Mouse (Mus musculus): ENCODE data around the gene Rbfox2. TPM values are rescaled to one million over a fixed set of nuclear protein-coding genes. Genes with fewer than 3 reads are reported as not detected.

Rbfox2 gene
- polyA plus RNA-seq, 1 experiment = 18.4 TPM

DNA sequence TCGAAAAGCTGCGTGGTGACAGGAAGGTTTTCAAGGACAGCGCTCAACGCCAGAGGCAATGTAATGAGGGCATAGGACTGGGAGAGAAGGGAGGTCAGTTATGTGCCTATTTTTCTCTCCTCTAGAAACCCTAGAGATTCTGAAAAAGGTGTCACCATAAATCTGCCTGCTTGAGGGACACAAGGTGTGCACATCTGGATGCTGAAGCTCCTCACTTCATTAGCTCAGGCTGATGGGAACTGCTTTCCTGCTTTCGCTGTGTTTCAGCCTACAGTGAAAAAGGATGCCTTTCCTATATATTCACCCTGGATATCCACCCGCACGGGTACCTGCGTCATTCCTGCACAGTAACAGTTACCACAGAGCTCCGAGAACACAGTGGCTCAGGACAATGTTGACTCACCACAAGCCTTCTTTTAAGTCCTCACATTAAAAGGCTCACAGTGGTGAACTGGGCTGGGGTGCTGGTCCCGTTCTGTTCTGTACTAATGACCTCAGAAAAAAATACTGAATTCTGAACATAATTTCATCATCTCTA, 152.5 kb downstream of the Rbfox2 start:
- DNase-seq (ENCODE audit: low read depth, low spot score) = no peak
- WGBS = 72% methylated on average over 10 of the region's 10 CpGs

DNA sequence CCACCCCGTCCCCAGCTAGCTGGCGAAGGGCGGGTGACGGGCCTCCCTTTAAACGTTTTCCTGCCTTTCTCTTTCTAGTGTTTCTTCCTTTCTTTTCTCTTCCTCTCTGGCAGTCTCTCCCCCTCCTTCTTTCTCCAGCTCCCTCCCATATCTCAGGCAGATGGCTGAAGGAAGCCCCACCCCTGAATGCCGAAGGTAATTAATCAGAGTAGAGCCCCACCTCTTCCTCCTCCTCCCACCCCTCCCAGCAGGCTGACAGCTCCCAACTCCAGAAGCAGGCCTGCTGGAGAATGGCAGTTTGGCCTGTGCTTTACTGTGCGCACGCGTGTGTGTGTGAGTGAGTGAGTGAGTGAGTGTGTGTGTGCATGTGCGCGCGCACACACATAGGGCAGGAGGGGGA, 153.2 kb downstream of the Rbfox2 start:
- peak; percentile 76 for DNase-seq (ENCODE audit: low read depth, low spot score)
- WGBS = 1% methylated on average over 12 of the region's 12 CpGs

DNA sequence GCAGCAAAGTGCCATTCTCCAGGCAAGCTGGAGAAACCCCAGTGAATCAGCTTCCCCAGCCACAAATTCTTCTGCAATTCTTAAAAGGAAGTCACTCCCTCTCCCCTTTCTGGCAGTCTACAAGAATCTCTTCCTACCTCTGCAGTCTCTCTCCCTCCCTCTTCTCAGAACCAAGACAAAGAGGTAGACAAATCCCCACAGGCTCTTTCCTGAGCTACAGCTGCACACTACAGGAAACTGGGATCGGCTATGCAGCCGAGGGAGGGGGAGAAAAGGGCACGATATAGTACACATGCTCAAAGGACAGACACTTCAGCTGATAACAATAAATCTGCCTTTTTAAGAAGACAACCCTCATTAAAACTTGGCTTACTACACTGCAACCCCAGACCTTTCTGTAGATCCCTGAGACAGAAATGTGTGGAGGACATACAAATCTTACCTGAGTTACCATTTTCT, 153.7 kb downstream of the Rbfox2 start:
- no peak for DNase-seq (ENCODE audit: low read depth, low spot score)
- 1% methylated on average over 3 of the region's 3 CpGs for WGBS

DNA sequence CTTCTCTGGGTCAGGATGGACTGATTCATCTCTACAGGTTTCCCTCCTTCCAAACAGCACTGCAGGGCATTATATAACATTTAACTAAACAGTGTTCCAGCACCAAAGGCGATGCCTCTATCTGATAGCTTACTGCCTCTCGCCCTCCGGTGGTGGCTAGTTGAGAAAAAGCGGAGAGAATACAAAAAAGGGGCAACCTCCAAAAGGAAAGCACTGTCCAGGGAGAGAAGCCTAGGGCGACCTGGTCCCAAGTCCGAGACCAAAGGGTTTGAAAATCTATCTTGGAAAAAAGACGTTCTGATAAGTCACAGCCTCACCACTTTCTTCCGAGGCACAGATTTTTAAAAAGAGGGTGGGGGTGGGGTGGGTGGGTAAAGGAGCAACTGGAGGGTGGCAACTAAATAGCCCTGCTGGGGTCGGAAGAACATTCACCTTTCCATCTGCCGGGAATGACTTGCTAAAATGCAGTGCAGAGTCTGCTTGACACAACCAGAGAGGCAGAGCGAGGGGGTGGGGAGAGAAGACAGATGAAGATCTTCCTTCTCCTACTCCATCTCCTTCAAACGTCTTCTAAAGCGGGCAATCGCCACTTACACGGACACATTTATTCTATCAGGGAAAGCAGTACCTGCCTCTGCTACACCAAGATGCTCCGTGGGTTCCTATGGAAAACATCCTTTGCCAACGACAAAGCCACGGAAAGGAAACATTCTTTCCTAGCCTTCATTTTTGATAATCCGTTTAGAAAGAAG, 154.3 kb downstream of the Rbfox2 start:
- 4% methylated on average over 19 of the region's 19 CpGs for WGBS
- no peak for DNase-seq (ENCODE audit: low read depth, low spot score)

DNA sequence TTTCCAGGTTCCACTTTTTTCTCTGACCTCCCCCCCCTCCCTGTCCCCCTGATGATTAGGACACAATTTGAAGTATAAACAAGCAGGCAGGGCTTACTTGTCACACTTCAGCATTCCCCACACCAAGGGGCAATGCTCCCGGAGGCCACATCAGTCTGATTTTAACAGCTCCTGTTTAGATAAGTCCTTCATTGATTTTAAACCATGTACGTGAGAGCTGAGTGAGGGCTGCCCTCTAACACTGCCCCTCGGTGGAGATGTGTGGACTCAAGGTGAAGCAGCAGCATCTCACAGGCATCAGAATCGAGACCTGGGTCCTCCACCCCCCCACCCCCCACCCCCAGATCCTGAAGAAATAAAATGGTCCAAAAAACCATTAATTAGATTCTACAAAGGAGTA, 155.0 kb downstream of the Rbfox2 start:
- no peak for DNase-seq (ENCODE audit: low read depth, low spot score)
- WGBS = 48% methylated on average over 4 of the region's 4 CpGs

DNA sequence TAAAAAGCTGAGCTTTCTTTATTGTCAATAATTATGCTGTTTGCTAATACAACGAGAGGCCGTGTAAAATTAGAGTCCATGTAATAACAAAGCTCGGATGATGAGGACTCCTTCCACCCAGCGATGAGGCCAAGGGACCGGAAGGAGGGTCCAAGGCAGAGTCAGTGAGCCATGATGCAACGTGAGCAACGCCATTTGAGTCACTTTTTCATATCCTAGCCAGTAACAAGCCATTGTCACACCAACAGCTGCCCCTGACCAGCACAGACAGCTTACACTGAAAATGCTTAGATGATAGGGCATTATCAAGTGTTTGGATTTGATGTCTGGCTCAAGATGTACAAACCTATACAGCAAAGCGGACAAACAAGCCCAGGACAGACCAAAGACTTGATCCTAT, 155.6 kb downstream of the Rbfox2 start:
- no peak for DNase-seq (ENCODE audit: low read depth, low spot score)
- 66% methylated on average over 8 of the region's 8 CpGs for WGBS

DNA sequence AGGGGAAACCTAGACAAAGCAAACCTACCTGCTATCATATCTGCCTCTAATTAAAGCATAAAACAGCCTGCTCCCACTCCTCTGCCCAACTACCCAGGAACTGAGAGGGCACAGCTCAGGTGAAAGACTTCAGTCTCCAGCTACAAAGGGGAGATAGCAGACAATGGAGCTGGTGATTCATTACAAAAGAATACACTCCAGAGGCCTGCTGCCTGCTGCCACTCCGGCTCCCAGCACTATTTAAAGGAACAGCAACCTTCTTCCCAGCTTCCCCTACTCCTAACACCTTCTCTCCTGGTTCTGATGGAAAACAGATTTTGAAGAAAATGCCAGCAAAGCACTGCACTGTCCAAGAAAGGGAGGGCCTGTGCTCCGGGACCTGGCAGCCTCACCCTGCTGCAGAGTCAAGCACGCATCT, 156.4 kb downstream of the Rbfox2 start:
- 14% methylated on average over 3 of the region's 3 CpGs for WGBS
- DNase-seq (ENCODE audit: low read depth, low spot score) = no peak

DNA sequence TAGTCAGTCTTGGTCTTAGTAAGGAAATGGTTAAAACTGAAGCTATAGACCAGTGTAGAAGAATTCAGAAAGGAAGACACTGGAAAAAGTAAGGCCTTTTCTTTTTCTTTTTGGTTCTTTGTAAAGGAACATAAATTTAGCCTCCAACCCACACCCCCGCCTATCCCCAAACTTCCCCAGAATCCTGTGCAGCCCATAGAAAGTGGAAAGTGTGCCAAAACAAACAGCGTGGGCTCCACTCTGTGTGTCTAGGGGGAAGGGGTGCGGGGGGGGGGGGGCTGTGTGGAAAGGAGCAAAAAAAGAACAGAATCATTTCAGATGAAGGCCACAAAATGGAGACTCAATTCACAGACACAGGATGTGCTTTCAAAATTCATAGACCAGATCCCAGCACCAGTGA, 156.8 kb downstream of the Rbfox2 start:
- DNase-seq (ENCODE audit: low read depth, low spot score) = no peak
- WGBS = 7% methylated on average over 3 of the region's 3 CpGs

DNA sequence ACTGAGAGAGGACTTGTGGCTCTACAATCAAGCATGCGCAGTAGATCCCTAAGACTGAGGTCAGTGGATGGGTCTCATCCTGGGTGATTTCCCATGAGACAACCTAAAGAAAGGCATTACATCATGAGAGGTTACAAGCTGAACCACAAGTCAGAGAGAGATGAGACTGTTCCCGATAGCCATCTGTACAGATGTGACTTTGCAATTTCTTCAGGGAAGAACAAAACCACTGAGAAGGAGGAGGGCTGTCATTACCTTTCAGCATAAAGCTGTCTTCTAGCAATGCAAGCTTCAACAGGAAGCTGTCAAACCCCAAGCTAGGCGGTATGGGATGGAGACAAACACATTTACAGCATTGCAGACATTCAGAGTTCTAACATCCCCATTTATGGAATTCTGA, 157.3 kb downstream of the Rbfox2 start:
- DNase-seq (ENCODE audit: low read depth, low spot score) = no peak
- 63% methylated on average over 3 of the region's 3 CpGs for WGBS

DNA sequence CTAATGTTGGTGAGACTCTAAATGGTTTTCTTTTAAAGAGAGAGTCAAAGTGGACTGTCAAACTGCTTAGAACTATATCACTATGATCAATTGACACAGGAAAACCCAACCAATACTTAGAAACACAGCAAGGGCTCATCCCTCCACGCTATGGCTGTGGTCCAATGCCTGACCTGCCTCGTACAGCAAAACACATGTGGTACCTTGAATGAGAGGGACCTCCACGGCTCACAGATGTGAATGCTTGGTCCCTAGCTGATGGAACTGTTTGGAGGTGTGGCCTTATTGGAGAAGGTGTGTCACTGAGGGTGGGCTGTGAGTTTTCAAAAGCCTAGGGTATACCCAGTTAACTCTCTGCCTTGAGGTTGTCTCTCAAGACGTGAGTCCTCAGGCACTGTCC, 159.9 kb downstream of the Rbfox2 start:
- DNase-seq (ENCODE audit: low read depth, low spot score) = no peak
- 90% methylated on average over 4 of the region's 4 CpGs for WGBS

DNA sequence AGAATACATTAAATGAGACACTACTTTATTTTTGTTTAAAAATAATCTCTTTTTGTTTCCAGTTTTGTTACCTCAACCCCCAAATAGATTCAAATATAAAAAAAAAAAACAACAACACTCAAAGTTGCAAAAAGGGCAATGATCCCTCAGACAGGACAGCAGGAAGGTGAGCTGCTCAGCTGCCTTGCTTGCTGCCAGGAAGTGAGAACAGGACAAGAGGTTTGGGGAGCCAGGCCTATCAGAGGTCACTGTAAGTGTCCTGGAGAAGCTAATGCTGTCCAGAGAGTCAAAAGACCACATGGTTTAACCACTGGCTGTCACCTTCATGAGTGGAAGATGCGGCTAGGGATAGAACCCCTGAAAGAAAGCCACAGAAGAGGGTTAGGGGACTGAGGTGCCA, 161.8 kb downstream of the Rbfox2 start:
- DNase-seq (ENCODE audit: low read depth, low spot score) = no peak
- 87% methylated on average over 1 of the region's 1 CpGs for WGBS

DNA sequence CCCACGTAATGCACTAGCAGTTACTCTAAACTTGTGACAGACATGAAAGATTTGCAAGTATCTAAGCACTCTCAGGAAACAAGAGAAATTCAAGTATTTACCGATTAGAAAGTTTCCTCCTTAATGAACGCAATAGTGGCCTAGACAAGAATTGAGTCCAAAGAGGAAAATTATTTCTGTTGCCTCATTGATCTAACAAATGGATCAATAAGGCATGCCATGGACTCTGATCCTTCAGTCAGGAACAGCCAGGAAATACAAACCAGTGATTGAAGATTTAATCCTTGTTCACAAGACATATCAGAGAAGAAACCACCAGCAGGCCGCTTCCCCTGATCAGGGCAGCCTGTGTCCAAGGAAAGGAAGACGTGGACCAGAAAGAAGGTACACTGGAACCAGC, 164.0 kb downstream of the Rbfox2 start:
- no peak for DNase-seq (ENCODE audit: low read depth, low spot score)
- WGBS = 88% methylated on average over 5 of the region's 5 CpGs

DNA sequence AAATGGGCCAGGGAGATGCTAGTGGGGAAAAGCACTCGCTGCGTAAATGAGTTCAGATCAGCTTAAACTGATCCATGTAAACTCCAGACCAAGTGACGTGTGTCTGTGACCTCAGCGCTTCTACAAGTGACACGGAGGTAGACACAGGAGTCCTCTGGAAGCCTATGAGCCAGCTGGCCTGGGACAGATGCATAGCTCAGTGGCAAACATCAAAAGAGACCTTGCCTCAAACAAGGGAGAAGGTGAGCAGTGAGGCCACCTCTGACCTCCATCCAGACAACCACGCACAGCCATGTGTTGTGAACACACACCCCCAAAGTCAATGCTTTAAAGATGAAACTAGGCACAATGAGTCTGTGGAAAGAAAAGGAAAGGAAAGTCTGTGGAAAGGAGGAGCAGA, 164.5 kb downstream of the Rbfox2 start:
- no peak for DNase-seq (ENCODE audit: low read depth, low spot score)
- 77% methylated on average over 6 of the region's 6 CpGs for WGBS

DNA sequence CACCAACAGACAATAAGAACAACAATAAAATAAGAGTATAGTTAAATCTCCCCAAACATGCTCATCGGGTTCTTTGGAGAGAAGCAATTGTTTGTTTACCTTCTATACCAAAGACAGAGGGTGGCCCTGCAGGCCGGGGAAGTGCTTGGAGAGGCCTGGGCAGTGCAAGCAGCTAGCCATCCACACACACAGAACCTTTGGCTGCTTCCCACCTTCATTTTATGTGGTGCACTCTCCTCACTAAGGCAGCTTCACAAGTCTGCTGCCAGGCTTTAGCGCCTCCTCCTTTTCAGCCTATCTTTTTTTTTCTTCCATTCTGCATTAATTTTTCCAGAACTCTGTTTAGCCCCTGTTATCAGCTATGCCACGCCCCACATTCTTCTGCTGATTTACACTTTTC, 165.1 kb downstream of the Rbfox2 start:
- 40% methylated on average over 4 of the region's 4 CpGs for WGBS
- no peak for DNase-seq (ENCODE audit: low read depth, low spot score)

DNA sequence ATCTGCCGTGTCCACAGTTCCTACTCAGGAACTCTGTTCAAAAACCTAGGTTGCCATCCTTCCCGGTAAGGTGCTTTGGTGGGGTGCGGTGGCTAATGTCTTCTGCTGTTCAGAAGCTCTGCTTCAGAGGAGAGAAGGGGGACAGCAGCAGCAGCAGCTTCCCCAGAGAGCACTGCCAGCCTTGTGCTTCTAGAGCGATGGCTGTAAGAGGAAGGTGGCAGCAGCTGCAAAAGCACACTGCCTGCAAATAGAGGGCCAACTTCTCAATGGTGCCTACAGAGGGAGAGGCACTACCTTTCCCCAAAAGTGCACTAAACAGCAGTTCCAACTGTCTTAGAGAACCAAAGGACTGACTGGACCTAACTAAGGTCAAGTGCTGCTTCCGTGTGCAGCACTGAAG, 168.5 kb downstream of the Rbfox2 start:
- no peak for DNase-seq (ENCODE audit: low read depth, low spot score)
- 57% methylated on average over 5 of the region's 5 CpGs for WGBS

DNA sequence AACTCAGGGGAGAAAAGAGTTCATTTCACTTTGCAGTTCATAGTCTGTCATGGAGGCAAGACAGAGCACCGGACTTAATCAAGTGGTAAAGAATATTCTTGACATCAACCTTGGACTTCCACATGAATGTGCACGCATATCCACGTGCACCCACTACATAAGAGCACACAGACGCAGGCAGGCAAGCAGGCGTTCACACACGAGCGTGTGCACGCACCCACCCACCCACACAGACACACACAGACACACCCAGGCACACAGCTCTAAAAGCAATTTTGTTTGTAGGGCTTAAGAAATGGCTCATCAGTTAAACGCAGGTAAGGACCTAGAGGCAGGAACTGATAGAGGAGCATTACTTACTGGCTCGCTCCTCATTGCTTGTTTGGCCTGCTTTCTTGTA, 172.3 kb downstream of the Rbfox2 start:
- no peak for DNase-seq (ENCODE audit: low read depth, low spot score)
- 98% methylated on average over 10 of the region's 10 CpGs for WGBS

DNA sequence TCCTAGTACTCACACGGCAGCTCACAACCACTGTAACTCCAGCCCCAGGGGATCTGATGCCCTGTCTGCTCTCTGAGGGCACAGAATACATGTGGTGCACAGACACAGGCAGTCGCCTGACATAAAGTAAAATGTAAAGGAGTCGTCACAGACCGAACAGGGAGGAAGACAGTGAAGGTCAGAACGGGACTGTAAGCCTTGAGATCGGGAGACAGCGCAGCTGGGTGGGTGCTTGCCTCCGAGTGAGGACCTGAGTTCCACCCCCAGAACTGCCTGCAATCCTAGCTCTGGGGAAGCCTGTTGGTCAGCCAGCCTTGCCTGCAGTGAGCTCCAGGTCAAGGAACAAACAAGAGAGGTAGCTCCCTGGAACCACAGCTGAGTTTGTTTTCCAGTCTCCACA, 177.7 kb downstream of the Rbfox2 start:
- no peak for DNase-seq (ENCODE audit: low read depth, low spot score)
- 90% methylated on average over 8 of the region's 8 CpGs for WGBS

DNA sequence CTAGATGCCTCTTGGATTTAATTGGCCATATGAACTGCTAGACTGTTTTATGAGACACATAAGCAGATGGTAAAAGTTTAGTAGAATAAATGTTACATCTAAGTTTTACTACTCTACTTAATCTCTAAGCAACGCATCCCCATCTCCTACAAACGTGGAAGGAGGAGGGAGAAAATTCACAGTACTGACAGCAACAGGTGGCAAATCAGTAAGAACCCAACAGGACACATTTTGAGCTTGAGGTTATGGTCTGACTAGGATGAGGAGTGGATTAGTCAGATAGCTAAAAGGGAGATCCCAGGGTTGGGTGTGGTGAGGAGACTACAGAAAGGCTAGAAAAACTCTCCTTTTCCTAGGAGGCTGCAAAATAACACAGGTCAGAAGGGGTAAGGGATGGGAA, 179.1 kb downstream of the Rbfox2 start:
- DNase-seq (ENCODE audit: low read depth, low spot score) = no peak
- 53% methylated on average over 2 of the region's 2 CpGs for WGBS

DNA sequence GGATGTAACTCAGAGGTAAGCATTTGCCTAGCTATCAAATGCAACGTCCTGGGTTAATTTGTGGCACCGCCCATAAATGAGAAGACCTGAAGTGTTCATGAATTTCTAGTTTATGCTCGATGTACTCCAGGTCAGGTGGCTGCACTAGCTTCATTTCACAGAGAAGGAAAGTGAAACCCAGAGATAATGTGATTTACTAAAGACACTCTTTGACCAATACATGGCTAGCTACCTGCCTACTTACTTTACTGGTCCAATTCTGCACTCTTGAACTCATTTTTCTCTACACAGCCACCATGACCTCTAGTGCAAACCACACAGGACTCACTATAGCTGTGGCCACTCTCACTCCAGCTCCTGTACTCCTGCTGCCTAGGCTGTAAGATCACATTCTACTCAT, 180.1 kb downstream of the Rbfox2 start:
- no peak for DNase-seq (ENCODE audit: low read depth, low spot score)
- 65% methylated on average over 3 of the region's 3 CpGs for WGBS

DNA sequence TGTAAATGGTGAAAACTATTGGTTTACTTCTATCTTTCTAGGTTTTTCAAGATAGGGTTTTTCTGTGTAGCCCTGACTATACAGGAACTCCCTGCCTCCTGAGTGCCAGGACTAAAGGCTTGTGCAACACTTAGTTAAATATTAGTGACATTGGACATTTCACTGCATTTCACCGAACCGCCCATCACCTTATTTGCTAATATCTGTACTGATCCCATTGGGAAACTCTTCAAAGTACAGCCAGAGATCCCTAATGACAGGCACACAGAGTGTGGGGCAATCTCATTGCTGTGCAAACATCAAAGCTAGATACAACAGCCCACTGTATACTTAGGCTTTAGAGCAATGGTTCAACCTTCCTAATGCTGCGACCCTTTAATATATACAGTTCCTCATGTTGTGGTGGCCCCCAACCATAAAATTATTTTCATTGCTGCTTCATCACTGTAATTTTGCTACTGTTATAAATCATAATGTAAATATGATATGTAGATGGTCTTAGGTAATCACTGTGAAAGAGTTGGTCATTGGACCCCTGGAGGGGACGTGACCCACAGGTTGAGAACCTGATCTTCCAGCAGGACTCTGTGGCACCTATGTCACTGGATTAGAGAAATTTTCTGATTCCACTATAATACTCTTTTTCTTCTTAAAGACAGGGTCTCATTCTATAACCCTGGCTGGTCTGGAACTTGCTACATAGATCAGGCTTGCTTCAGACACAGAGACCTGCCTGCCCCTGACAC, 182.3 kb downstream of the Rbfox2 start:
- 68% methylated on average over 4 of the region's 4 CpGs for WGBS
- DNase-seq (ENCODE audit: low read depth, low spot score) = no peak

DNA sequence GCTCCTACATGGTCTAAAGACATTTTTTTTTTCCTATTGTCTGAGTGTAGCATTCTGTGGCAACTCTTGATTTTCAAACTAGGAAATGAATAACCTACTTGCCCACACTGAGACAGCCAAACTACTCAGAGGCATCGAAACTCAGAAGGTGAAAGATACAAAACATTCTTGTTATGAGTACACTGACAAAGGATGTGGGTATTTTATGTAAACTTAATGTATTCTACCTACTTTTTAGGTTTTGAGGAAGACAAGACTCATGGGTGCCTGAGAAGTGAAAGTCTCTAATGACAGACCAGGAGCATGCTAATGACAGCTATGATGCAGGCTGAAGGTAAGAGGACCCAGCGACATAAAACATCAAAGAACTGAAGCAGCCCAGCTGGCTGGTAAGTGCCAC, 184.0 kb downstream of the Rbfox2 start:
- WGBS = 82% methylated on average over 2 of the region's 2 CpGs
- no peak for DNase-seq (ENCODE audit: low read depth, low spot score)

Data from large intestine, adult 2 months (tissue).